8 mouse cellular contexts compared by ENCODE assay signal in genomic region chr2:172043235-172043610, GRCm38 (mm10). TPM values are rescaled to one million over a fixed set of nuclear protein-coding genes. Genes with fewer than 3 reads are reported as not detected.
DNase-seq lines count a peak whose midpoint lies in the region; ATAC-seq and TF ChIP-seq lines count a peak whose summit lies in the region.

Gene Cbln4 (minus strand): TSS chr2:172043466.

- no peaks in the 10 kb centered on the region for H3K9me3 ChIP-seq in ES-Bruce4 (replicated peaks; ENCODE audit: control insufficient read depth, insufficient read depth, low read length, poor library complexity, severe bottlenecking)
- no peaks in the 10 kb centered on the region for H3K9me3 ChIP-seq in hindbrain, embryonic 11.5 days (ENCODE audit: control insufficient read depth, low read length)
- H3K9me3 ChIP-seq in midbrain, embryonic 12.5 days, result no peaks in the 10 kb centered on the region

- TF ChIP-seq EP300 in ES-Bruce4 (IDR thresholded peaks at IDR 0.05; ENCODE audit: insufficient read depth, low read depth, low read length), result no peak

- H3K4me1 ChIP-seq in ES-Bruce4 (ENCODE audit: control insufficient read depth, insufficient read depth, low read length), result peaks cover 2% of the 10 kb centered on the region
- H3K4me1 ChIP-seq in hindbrain, embryonic 11.5 days (replicated peaks; ENCODE audit: control insufficient read depth, insufficient read depth, low read length), result peaks cover 7% of the 10 kb centered on the region; the same call in 1 of the 2 replicates
- peaks cover 19% of the 10 kb centered on the region for H3K4me1 ChIP-seq in midbrain, embryonic 12.5 days

- peak; percentile 36 for DNase-seq in embryo, embryonic 10 days (ENCODE audit: low spot score)
- no peak for DNase-seq in embryo, embryonic 10.5 days (ENCODE audit: low spot score)
- DNase-seq in hindbrain, embryonic 11.5 days (ENCODE audit: low spot score), result peak; percentile 41
- DNase-seq in lung, postnatal 14 days, result no peak
- no peak for DNase-seq in kidney, postnatal 36 days

- TF ChIP-seq CTCF in ES-Bruce4 (IDR thresholded peaks at IDR 0.05; ENCODE audit: low read depth, low read length), result no peak

- ATAC-seq in hindbrain, embryonic 11.5 days (ENCODE audit: low FRiP score), result peak; percentile 29; the same call in 1 of the 2 replicates
- ATAC-seq in midbrain, embryonic 12.5 days (ENCODE audit: low FRiP score, low read depth), result no peak
- ATAC-seq in activated CD4-positive, CD25-positive, alpha-beta regulatory T cell, adult 4 months, result no peak

- H3K4me2 ChIP-seq in hindbrain, embryonic 11.5 days (replicated peaks; ENCODE audit: low read depth, low read length), result peak within 1 kb of the TSS; percentile 87
- peak within 1 kb of the TSS; percentile 77 for H3K4me2 ChIP-seq in midbrain, embryonic 12.5 days (replicated peaks)

- no peaks in the 10 kb centered on the region for H3K36me3 ChIP-seq in ES-Bruce4 (ENCODE audit: control insufficient read depth, insufficient read depth, low read length, poor library complexity, severe bottlenecking)
- no peaks in the 10 kb centered on the region for H3K36me3 ChIP-seq in hindbrain, embryonic 11.5 days (ENCODE audit: control insufficient read depth, insufficient read depth, low read length)
- H3K36me3 ChIP-seq in midbrain, embryonic 12.5 days, result no peaks in the 10 kb centered on the region

- 1% methylated on average over 23 of the region's 23 CpGs for WGBS in hindbrain, embryonic 11.5 days
- WGBS in midbrain, embryonic 12.5 days, result under 1% methylated on average over 23 of the region's 23 CpGs

- H3K27ac ChIP-seq in ES-Bruce4 (ENCODE audit: insufficient read depth, low read length), result no peak within 1 kb of the TSS
- no peak within 1 kb of the TSS for H3K27ac ChIP-seq in hindbrain, embryonic 11.5 days (ENCODE audit: low read depth, low read length)
- H3K27ac ChIP-seq in midbrain, embryonic 12.5 days (replicated peaks), result no peak within 1 kb of the TSS

- H3K4me3 ChIP-seq in ES-Bruce4 (ENCODE audit: low read depth, low read length), result peak within 1 kb of the TSS; percentile 53
- peak within 1 kb of the TSS; percentile 41 for H3K4me3 ChIP-seq in hindbrain, embryonic 11.5 days (ENCODE audit: low read depth, low read length)
- peak within 1 kb of the TSS; percentile 43 for H3K4me3 ChIP-seq in midbrain, embryonic 12.5 days

- TF ChIP-seq POLR2A in ES-Bruce4 (IDR thresholded peaks at IDR 0.05; ENCODE audit: insufficient read depth, low read length), result no peak

- H3K27me3 ChIP-seq in ES-Bruce4 (ENCODE audit: control insufficient read depth, insufficient read depth, low read length, poor library complexity, severe bottlenecking), result no peaks in the 10 kb centered on the region
- peaks cover 39% of the 10 kb centered on the region for H3K27me3 ChIP-seq in hindbrain, embryonic 11.5 days (ENCODE audit: control insufficient read depth, insufficient read depth, low read length)
- peaks cover 63% of the 10 kb centered on the region for H3K27me3 ChIP-seq in midbrain, embryonic 12.5 days

- 0 out of 2 replicates have a peak within 1 kb of the TSS, but pooled peaks have one; percentile 7 for H3K9ac ChIP-seq in ES-Bruce4 (ENCODE audit: low read depth, poor library complexity, severe bottlenecking)
- peak within 1 kb of the TSS; percentile 5; the same call in 1 of the 2 replicates for H3K9ac ChIP-seq in hindbrain, embryonic 11.5 days (ENCODE audit: low read depth, low read length)
- H3K9ac ChIP-seq in midbrain, embryonic 12.5 days (replicated peaks), result peak within 1 kb of the TSS; percentile 29

RNA-seq across cellular contexts. Expression of gene Cbln4, which starts in this region (rescaled TPM):
- polyA plus RNA-seq in ES-Bruce4 (2011; ENCODE audit: insufficient read depth, insufficient read length, low read depth, missing spikeins), result 0.53 TPM in 1 of 2 replicates, not detected in the other
- 3.8 and 4.1 TPM in 2 replicates for polyA plus RNA-seq in hindbrain, embryonic 11.5 days (2014; fragmentation: Nextera tagmentation; extraction: Ambion mirVana)
- 2.4 and 2.9 TPM in 2 replicates for polyA plus RNA-seq in midbrain, embryonic 12.5 days (2016; fragmentation: Nextera tagmentation; extraction: Ambion mirVana)
- not detected for polyA plus RNA-seq in activated CD4-positive, CD25-positive, alpha-beta regulatory T cell, adult 4 months (2017; shearing (Covaris generic))

Comparison
In these comparisons a context has a peak if more than half of its experiments do, and no peak if none do; other contexts are left out.
1. DNase-seq: peak in embryo, embryonic 10 days (single experiment) and hindbrain, embryonic 11.5 days (single experiment); none in embryo, embryonic 10.5 days (single experiment), lung, postnatal 14 days (single experiment) and kidney, postnatal 36 days (0 of 2).
2. Peak in every context shown above with its lines, with median percentiles within 50 percentile points of each other: H3K4me3 ChIP-seq and H3K9ac ChIP-seq.